Comparison of ENCODE assay signal across 16 mouse cellular contexts in the genomic region with DNA sequence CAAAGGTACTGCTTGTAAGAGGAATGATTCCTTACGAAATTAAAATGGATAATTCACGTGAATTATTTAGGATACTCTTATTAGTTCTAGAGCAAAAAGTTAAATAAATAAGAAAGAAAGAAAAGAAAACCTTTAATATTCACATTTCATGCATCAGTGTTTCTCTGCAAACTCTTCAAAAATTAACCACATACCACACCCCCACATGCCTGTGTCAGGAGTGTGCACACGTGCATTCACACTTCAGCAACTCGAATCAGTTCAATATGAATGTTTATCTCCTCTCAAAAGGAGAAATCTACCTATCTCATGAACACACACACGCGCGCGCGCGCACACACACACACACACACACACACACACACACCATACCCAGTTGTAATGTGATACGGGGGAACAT. TPM values are rescaled to one million over a fixed set of nuclear protein-coding genes. Genes with fewer than 3 reads are reported as not detected.
"Had no signal": no experiment of that assay in that cellular context is flagged by ENCODE, and none has a peak within 500 bp of the region (broad histone marks: within the 10 kb centered on the region; RNA-seq: fewer than 3 reads in every experiment).

No protein-coding gene starts in this region.

- H3K4me2 ChIP-seq: neural tube, embryonic 15.5 days; stomach, embryonic 15.5 days had no signal

- H3K9me3 ChIP-seq: neural tube, embryonic 15.5 days; stomach, embryonic 15.5 days had no signal

- H3K4me1 ChIP-seq: neural tube, embryonic 15.5 days; stomach, embryonic 15.5 days had no signal

- H3K27ac ChIP-seq: neural tube, embryonic 15.5 days; stomach, embryonic 15.5 days; stomach, postnatal 0 days had no signal

- H3K4me3 ChIP-seq: neural tube, embryonic 15.5 days; stomach, embryonic 15.5 days had no signal

- H3K36me3 ChIP-seq: neural tube, embryonic 15.5 days; stomach, embryonic 15.5 days had no signal

- H3K27me3 ChIP-seq: neural tube, embryonic 15.5 days; stomach, embryonic 15.5 days had no signal

- DNase-seq: retina, postnatal 1 day; right cerebral cortex, adult 18-20 months; right cerebral cortex, postnatal 14 days; right cerebral cortex, postnatal 25 days; right cerebral cortex, postnatal 4 days; spleen, adult 18-20 months; thymus, adult 18-20 months; thymus, adult 2 months; thymus, postnatal 14 days; thymus, postnatal 25 days; thymus, postnatal 36 days; thymus, postnatal 4 days had no signal

- H3K9ac ChIP-seq: neural tube, embryonic 15.5 days; stomach, embryonic 15.5 days had no signal

RNA-seq across cellular contexts. Expression of a gene that starts 43.3 kb away (rescaled TPM):
- total RNA-seq: neutrophil, adult 5-6 weeks had no signal
